Mouse (Mus musculus): Measurements from ENCODE around the gene Lrr1. TPM values are rescaled to one million over a fixed set of nuclear protein-coding genes. Genes with fewer than 3 reads are reported as not detected.

The Lrr1 gene
- polyA plus RNA-seq, 1 experiment from 2014 or later = 17.5 TPM

DNA sequence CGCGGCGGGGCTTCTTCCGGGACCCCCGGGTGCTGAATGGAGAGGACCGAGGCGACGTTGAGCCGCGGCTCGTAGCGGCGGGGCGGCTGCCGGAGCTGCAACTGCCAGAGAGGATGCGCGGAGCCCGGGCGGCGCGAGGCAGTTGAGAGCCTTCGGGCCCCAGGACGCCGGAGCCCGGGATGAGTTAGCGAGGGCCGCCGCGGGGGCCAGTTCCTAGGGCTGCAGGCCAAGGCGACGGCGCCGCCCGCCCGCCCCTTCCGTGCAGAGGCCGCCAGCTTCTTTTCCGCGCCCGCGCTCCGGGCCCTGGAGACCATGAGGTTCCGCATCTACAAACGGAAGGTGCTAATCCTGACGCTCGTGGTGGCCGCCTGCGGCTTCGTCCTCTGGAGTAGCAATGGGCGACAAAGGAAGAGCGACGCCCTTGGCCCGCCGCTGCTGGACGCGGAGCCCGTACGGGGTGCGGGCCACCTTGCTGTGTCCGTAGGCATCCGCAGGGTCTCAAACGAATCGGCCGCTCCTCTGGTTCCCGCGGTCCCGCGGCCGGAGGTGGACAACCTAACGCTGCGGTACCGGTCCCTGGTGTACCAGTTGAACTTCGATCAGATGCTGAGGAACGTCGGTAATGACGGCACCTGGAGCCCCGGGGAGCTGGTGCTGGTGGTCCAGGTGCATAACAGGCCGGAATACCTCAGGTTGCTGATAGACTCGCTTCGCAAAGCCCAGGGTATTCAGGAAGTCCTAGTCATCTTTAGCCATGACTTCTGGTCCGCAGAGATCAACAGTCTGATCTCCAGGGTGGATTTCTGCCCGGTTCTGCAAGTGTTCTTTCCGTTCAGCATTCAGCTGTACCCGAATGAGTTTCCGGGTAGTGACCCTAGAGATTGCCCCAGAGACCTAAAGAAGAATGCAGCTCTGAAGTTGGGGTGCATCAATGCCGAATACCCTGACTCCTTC is 16.0 kb downstream of the Lrr1 start:
- Histone ChIP-seq H3K4me3 (peak overlapping the region; percentile 66), H3K36me3 (peaks cover 31% of the 10 kb centered on the region), H3K9me3 (replicated peaks) (no peaks in the 10 kb centered on the region), H3K4me1 (replicated peaks) (peaks cover 21% of the 10 kb centered on the region), H3K4me2 (peak overlapping the region; percentile 96), H3K27me3 (replicated peaks) (no peaks in the 10 kb centered on the region), H3K27ac (ENCODE audit: poor library complexity, severe bottlenecking) (peak overlapping the region; percentile 81), H3K9ac (peak overlapping the region; percentile 88)
- WGBS = 2% methylated on average over 84 of the region's 86 CpGs
- peak; percentile 66 for ATAC-seq (ENCODE audit: insufficient number of reproducible peaks, low FRiP score)

DNA sequence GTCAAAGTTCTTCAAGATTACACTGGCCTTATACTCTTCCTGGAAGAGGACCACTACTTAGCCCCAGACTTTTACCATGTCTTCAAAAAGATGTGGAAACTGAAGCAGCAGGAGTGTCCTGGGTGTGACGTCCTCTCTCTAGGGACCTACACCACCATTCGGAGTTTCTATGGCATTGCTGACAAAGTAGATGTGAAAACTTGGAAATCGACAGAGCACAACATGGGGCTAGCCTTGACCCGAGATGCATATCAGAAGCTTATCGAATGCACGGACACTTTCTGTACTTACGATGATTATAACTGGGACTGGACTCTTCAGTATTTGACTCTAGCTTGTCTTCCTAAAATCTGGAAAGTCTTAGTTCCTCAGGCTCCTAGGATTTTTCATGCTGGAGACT is 16.8 kb downstream of the Lrr1 start:
- no peak for ATAC-seq (ENCODE audit: insufficient number of reproducible peaks, low FRiP score)
- Histone ChIP-seq H3K36me3 (peaks cover 38% of the 10 kb centered on the region), H3K27ac (ENCODE audit: poor library complexity, severe bottlenecking) (no peak overlapping the region), H3K4me2 (peak overlapping the region; percentile 96), H3K4me1 (replicated peaks) (peaks cover 21% of the 10 kb centered on the region), H3K9me3 (replicated peaks) (no peaks in the 10 kb centered on the region), H3K4me3 (peak overlapping the region; percentile 66), H3K9ac (peak overlapping the region; percentile 88), H3K27me3 (replicated peaks) (no peaks in the 10 kb centered on the region)
- 70% methylated on average over 7 of the region's 7 CpGs for WGBS

DNA sequence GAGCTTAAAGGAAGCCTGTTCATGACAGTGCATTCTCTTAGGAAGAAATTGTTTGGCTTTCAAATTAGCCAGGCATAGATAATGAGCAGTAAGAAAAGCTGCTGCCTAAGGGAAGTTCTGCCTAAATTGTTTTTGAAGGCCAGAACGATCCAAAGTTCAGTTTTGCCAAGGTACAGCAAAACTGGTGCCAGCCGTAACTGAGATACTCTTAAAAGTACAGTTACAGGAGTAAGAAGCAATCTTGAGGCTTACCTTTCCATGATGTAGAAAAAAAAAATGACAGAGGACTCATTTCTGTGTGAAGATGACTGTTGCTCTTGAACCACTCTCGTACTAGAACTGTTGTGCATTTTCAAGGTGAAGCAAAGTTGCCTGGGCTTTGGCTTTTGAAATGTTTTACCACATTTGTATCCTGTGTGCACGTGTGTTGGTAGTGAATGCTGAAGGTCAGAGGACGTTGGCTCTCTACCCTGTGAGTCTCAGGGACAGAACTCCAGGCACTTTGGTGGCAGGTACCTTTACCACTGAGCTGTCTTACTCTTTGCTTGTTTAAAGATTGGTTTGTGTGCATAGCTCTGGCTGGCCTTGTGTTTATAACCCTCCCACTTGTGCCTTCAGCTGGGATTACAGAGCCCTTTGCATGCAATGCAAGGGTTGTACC is 18.3 kb downstream of the Lrr1 start:
- peaks cover 21% of the 10 kb centered on the region for H3K4me1 ChIP-seq (replicated peaks)
- no peaks in the 10 kb centered on the region for H3K27me3 ChIP-seq (replicated peaks)
- H3K27ac ChIP-seq (ENCODE audit: poor library complexity, severe bottlenecking) = no peak overlapping the region
- no peaks in the 10 kb centered on the region for H3K9me3 ChIP-seq (replicated peaks)
- H3K4me2 ChIP-seq = no peak overlapping the region
- H3K36me3 ChIP-seq = peaks cover 39% of the 10 kb centered on the region
- ATAC-seq (ENCODE audit: insufficient number of reproducible peaks, low FRiP score) = no peak
- H3K9ac ChIP-seq = no peak overlapping the region
- no peak overlapping the region for H3K4me3 ChIP-seq
- 71% methylated on average over 5 of the region's 5 CpGs for WGBS

- Histone ChIP-seq H3K9me3 (replicated peaks) (no peaks in the 10 kb centered on the region), H3K27ac (ENCODE audit: poor library complexity, severe bottlenecking) (no peak overlapping the region), H3K4me1 (replicated peaks) (peaks cover 15% of the 10 kb centered on the region), H3K36me3 (peaks cover 36% of the 10 kb centered on the region), H3K27me3 (replicated peaks) (no peaks in the 10 kb centered on the region), H3K4me2 (no peak overlapping the region), H3K9ac (no peak overlapping the region), H3K4me3 (no peak overlapping the region)
- 71% methylated on average over 9 of the region's 9 CpGs for WGBS
- ATAC-seq (ENCODE audit: insufficient number of reproducible peaks, low FRiP score) = no peak
Observed at GRCm38 (mm10) chr12:69190074-69190473, 21.5 kb downstream of the Lrr1 start.

GRCm38 (mm10) chr12:69190522-69190921 is 21.9 kb downstream of the Lrr1 start:
- H3K27me3 ChIP-seq (replicated peaks) = no peaks in the 10 kb centered on the region
- H3K4me3 ChIP-seq = no peak overlapping the region
- no peak overlapping the region for H3K4me2 ChIP-seq
- peaks cover 12% of the 10 kb centered on the region for H3K4me1 ChIP-seq (replicated peaks)
- ATAC-seq (ENCODE audit: insufficient number of reproducible peaks, low FRiP score) = no peak
- WGBS = 95% methylated on average over 1 of the region's 1 CpGs
- no peak overlapping the region for H3K9ac ChIP-seq
- no peaks in the 10 kb centered on the region for H3K9me3 ChIP-seq (replicated peaks)
- no peak overlapping the region for H3K27ac ChIP-seq (ENCODE audit: poor library complexity, severe bottlenecking)
- peaks cover 36% of the 10 kb centered on the region for H3K36me3 ChIP-seq

DNA sequence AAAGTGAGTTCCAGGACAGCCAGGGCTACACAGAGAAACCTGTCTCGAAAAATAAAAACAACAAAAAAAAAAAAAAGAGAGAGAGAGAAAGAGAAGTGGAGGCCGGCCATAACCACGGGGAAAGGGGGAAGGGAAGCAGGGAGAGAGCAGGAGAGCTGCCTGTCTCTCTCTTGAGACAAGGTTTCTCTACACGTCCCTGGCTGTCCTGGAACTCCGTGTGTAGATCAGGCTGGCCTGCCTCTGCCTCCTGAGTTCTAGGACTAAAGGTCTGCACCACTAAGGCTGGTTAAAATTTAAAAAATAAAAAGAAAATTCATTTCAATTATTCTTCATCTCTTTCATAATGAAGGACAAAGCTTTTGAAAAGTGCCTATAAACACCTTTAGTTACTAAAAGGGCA is 22.8 kb downstream of the Lrr1 start:
- Histone ChIP-seq H3K27ac (ENCODE audit: poor library complexity, severe bottlenecking) (no peak overlapping the region), H3K27me3 (replicated peaks) (no peaks in the 10 kb centered on the region), H3K4me3 (no peak overlapping the region), H3K9me3 (replicated peaks) (no peaks in the 10 kb centered on the region), H3K4me2 (no peak overlapping the region), H3K36me3 (peaks cover 36% of the 10 kb centered on the region), H3K9ac (no peak overlapping the region), H3K4me1 (replicated peaks) (peaks cover 17% of the 10 kb centered on the region)
- no peak for ATAC-seq (ENCODE audit: insufficient number of reproducible peaks, low FRiP score)
- whole genome bisulfite sequencing = 79% methylated on average over 5 of the region's 5 CpGs

DNA sequence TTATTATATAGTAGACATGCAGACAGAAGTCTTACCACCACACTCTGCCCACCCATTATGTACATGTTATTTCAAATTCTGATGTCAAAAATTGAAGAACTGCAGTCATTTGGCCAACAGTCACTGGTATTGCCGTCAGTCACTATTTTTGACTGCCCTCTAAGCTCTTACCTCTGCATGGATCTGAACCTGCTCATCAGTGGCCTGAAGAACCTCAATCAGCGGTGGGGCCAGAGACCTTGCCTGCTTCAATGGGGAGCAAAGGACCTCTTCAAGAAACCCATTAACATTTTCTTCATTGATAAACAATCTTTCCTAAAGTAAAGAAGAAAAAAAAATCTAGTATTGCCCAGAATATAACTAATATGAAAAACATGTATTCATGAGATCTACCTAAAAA is 24.0 kb downstream of the Lrr1 start:
- no peak for ATAC-seq (ENCODE audit: insufficient number of reproducible peaks, low FRiP score)

DNA sequence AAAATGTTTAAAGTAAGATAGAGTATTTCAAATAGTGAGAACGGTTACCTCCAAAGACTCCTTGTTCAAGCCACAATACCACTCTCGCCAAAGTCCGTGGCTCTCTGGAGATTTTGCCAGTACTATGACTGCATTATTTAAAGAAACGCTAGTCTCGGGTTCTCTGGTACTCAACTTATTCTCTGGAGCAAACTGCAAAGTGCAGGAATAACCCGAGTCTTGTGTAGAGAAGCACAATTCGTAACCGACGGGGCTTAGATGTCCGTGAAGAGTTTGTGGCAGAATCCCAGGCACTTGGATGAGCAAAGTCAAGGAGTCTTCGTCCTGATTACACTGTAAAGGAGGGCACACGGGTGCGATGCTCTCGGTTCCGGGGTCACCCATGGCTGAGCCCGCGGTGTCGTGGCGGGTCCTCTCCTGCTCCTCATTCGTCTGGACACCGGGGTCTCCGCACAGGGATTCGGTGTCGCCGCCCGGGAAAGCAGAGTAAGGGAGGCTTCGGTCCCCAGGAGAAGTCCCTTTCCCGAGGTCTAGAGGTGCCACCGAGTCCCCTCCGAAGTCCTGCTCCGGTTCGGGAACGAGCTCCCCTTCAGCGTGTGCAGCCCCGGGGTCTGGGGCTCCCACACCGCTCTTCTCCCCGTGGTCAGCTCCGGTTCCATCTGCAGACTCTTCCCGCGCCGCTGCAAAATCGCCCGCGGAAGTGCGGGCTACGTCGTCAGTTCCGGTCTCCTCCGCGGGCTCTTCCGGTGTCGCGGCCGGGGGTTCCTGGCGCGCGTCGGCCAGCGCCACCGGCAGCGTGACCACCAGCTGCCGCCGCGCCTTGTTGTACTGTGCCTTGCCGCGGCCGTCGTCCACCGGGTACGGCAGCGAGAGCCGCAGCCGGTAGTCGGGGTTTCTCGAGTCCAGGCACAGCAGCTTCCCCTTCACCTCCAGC is 28.1 kb downstream of the Lrr1 start, which contains the start of gene Gm49383:
Gene Gm49383, minus strand, starts transcription at position 661 of the 934 bp plus-strand sequence.
- ATAC-seq (ENCODE audit: insufficient number of reproducible peaks, low FRiP score) = peak; percentile 81
- Histone ChIP-seq H3K4me3 (peak within 1 kb of the TSS; percentile 93), H3K4me1 (replicated peaks) (peaks cover 17% of the 10 kb centered on the region), H3K9ac (peak within 1 kb of the TSS; percentile 96), H3K27me3 (replicated peaks) (no peaks in the 10 kb centered on the region), H3K4me2 (peak within 1 kb of the TSS; percentile 98), H3K36me3 (peaks cover 24% of the 10 kb centered on the region), H3K27ac (ENCODE audit: poor library complexity, severe bottlenecking) (peak within 1 kb of the TSS; percentile 90), H3K9me3 (replicated peaks) (no peaks in the 10 kb centered on the region)
- WGBS = under 1% methylated on average over 75 of the region's 75 CpGs

More for the DNA sequence above, 24.0 kb downstream of the Lrr1 start:
- H3K4me3 ChIP-seq = no peak overlapping the region
- H3K4me1 ChIP-seq (replicated peaks) = peaks cover 9% of the 10 kb centered on the region; the same call in 1 of the 2 replicates
- peaks cover 31% of the 10 kb centered on the region for H3K36me3 ChIP-seq
- 90% methylated on average over 2 of the region's 2 CpGs for WGBS
- no peaks in the 10 kb centered on the region for H3K9me3 ChIP-seq (replicated peaks)
- no peak overlapping the region for H3K27ac ChIP-seq (ENCODE audit: poor library complexity, severe bottlenecking)
- H3K9ac ChIP-seq = no peak overlapping the region
- no peak overlapping the region for H3K4me2 ChIP-seq
- no peaks in the 10 kb centered on the region for H3K27me3 ChIP-seq (replicated peaks)

DNA sequence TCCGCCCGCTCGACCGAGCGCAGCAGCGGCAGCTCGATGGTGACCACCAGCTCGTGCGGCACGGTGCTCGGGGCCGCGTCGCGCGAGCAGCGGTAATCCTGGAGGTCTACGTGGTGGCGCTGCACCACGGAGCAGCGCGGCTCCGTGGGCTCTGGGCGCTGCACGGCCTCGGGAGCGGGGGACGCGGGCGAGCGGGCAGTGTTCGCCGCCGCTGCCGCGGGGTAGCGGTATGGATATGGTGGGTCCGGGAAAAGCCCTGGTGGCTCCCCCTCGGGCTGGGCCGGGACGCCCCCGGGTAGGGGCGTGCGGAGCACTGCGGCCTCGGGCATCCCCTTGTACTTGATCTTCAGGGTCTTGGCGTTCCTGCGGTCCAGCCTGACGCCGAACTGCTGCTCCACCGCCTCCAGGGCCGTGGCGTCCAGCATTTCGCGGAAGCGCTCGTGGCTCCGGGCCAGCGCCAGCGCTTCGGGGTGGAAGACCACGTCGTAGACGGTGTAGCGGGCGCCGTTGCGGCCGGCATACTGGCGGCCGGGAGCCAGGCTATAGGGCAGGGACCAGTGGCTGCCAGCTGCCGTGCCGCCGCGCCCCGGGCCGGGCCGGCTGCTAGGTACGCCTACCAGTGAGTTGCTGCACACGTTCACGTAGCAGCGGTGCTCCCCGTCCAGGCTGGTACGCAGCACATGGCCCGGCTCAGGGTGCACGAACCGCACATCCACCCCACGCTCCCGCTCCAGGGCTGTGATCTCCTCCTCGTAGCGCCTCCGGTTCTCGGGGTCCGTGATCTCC is 29.0 kb downstream of the Lrr1 start:
- no peaks in the 10 kb centered on the region for H3K9me3 ChIP-seq (replicated peaks)
- peak overlapping the region; percentile 98 for H3K4me2 ChIP-seq
- H3K36me3 ChIP-seq = peaks cover 29% of the 10 kb centered on the region
- H3K27me3 ChIP-seq (replicated peaks) = no peaks in the 10 kb centered on the region
- H3K9ac ChIP-seq = peak overlapping the region; percentile 96
- peak; percentile 74 for ATAC-seq (ENCODE audit: insufficient number of reproducible peaks, low FRiP score)
- peaks cover 17% of the 10 kb centered on the region for H3K4me1 ChIP-seq (replicated peaks)
- peak overlapping the region; percentile 93 for H3K4me3 ChIP-seq
- under 1% methylated on average over 93 of the region's 94 CpGs for WGBS
- peak overlapping the region; percentile 90 for H3K27ac ChIP-seq (ENCODE audit: poor library complexity, severe bottlenecking)

- ATAC-seq (ENCODE audit: insufficient number of reproducible peaks, low FRiP score) = peak; percentile 38
- 0% methylated on average over 18 of the region's 18 CpGs for WGBS
Observed at GRCm38 (mm10) chr12:69198164-69198535, 29.5 kb downstream of the Lrr1 start, which contains the start of gene Dnaaf2. TSS of gene Dnaaf2 (minus strand) at chr12:69198429.

More at GRCm38 (mm10) chr12:69198164-69198535, 29.5 kb downstream of the Lrr1 start, which contains the start of gene Dnaaf2:
- Histone ChIP-seq H3K27me3 (replicated peaks) (no peaks in the 10 kb centered on the region), H3K9ac (peak within 1 kb of the TSS; percentile 96), H3K9me3 (replicated peaks) (no peaks in the 10 kb centered on the region), H3K36me3 (peaks cover 33% of the 10 kb centered on the region), H3K4me3 (peak within 1 kb of the TSS; percentile 93), H3K4me1 (replicated peaks) (peaks cover 17% of the 10 kb centered on the region), H3K4me2 (peak within 1 kb of the TSS; percentile 98), H3K27ac (ENCODE audit: poor library complexity, severe bottlenecking) (peak within 1 kb of the TSS; percentile 90)

Data from heart, embryonic 12.5 days (tissue).